20 mouse cellular contexts compared by ENCODE assay signal in the genomic region with DNA sequence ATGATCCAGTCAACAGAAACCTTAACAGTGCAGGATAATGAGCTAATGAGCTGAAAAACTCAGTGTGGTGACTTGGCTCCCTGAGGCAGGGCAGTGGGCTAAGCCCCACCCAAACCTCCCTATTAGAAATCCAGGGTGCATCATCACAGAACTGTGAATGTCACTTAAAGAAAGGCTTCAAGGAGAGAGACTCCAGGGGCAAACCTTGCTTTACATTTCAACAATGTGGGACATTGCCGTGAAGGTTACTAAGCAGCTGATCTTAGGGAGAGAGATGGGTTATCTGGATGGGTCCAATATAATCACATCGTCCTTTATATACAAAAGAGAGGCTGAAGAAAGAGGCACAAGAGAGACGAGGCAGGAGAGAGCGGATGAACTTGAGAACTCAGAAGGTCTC. TPM values are rescaled to one million over a fixed set of nuclear protein-coding genes. Genes with fewer than 3 reads are reported as not detected.
"Had no signal": no experiment of that assay in that cellular context is flagged by ENCODE, and none has a peak within 500 bp of the region (broad histone marks: within the 10 kb centered on the region; RNA-seq: fewer than 3 reads in every experiment).

No protein-coding gene starts in this region.

- ATAC-seq: lung, postnatal 0 days; midbrain, embryonic 13.5 days; midbrain, embryonic 15.5 days had no signal

- H3K36me3 ChIP-seq: midbrain, embryonic 15.5 days had no signal

- H3K27ac ChIP-seq: lung, embryonic 15.5 days; macrophage; midbrain, embryonic 13.5 days; midbrain, embryonic 15.5 days; neural tube, embryonic 12.5 days; stomach, embryonic 15.5 days; stomach, postnatal 0 days had no signal

- H3K4me3 ChIP-seq: lung, embryonic 15.5 days; megakaryocyte, embryonic 14.5 days; midbrain, embryonic 13.5 days; midbrain, embryonic 15.5 days; neural tube, embryonic 12.5 days; stomach, embryonic 15.5 days had no signal

- H3K9me3 ChIP-seq: lung, embryonic 15.5 days; midbrain, embryonic 13.5 days; midbrain, embryonic 15.5 days; neural tube, embryonic 12.5 days; stomach, embryonic 15.5 days had no signal

- H3K9ac ChIP-seq: lung, embryonic 15.5 days; midbrain, embryonic 13.5 days; midbrain, embryonic 15.5 days; neural tube, embryonic 12.5 days; stomach, embryonic 15.5 days had no signal

- H3K4me1 ChIP-seq: megakaryocyte, embryonic 14.5 days; midbrain, embryonic 13.5 days; midbrain, embryonic 15.5 days; neural tube, embryonic 12.5 days; stomach, embryonic 15.5 days had no signal

- DNase-seq: lung, adult 2 months; lung, postnatal 14 days; lung, postnatal 36 days; right cerebral cortex, postnatal 14 days; thymus, adult 2 months; thymus, postnatal 25 days; thymus, postnatal 4 days had no signal

- H3K27me3 ChIP-seq: lung, embryonic 15.5 days; megakaryocyte, embryonic 14.5 days; midbrain, embryonic 13.5 days; midbrain, embryonic 15.5 days; neural tube, embryonic 12.5 days; stomach, embryonic 15.5 days had no signal

- H3K4me2 ChIP-seq: lung, embryonic 15.5 days; midbrain, embryonic 11.5 days; midbrain, embryonic 13.5 days; midbrain, embryonic 15.5 days; neural tube, embryonic 12.5 days; stomach, embryonic 15.5 days had no signal

RNA-seq across cellular contexts. Expression of a gene that starts 36.0 kb away (rescaled TPM):
- total RNA-seq: megakaryocyte progenitor cell, adult 5-6 weeks; monocyte, adult 5-6 weeks; neutrophil, adult 5-6 weeks had no signal
- polyA plus RNA-seq: macrophage had no signal
